Mouse (Mus musculus): ENCODE data around the gene Ssxb10. TPM values are rescaled to one million over a fixed set of nuclear protein-coding genes. Genes with fewer than 3 reads are reported as not detected.
"Not testable (repeated sequence)": the region's sequence is repeated elsewhere in the genome, so short reads cannot be mapped to it uniquely, and the experiment has no call there.

Ssxb10 gene
- polyA plus RNA-seq (2016; fragmentation: Nextera tagmentation; extraction: Ambion mirVana) = not detected in 2 replicates

- no peak for ATAC-seq (ENCODE audit: low FRiP score)
Observed at GRCm38 (mm10) chrX:8327124-8327523, at the start of gene Ssxb10. Ssxb10 (plus strand) TSS chrX:8327424.

GRCm38 (mm10) chrX:8288621-8289020 is 38.6 kb upstream of the Ssxb10 start:
- 73% methylated on average over 5 of the region's 5 CpGs for WGBS
- no peaks in the 10 kb centered on the region for H3K9me3 ChIP-seq
- H3K36me3 ChIP-seq (replicated peaks) = no peaks in the 10 kb centered on the region
- no peaks in the 10 kb centered on the region for H3K4me1 ChIP-seq
- H3K4me3 ChIP-seq (replicated peaks) = no peak overlapping the region
- no peak overlapping the region for H3K4me2 ChIP-seq
- H3K9ac ChIP-seq = no peak overlapping the region
- no peak overlapping the region for H3K27ac ChIP-seq
- no peaks in the 10 kb centered on the region for H3K27me3 ChIP-seq
- ATAC-seq (ENCODE audit: low FRiP score) = no peak

More at GRCm38 (mm10) chrX:8327124-8327523, at the start of gene Ssxb10:
- H3K4me2 ChIP-seq = no peak within 1 kb of the TSS
- no peaks in the 10 kb centered on the region for H3K27me3 ChIP-seq
- H3K9ac ChIP-seq = no peak within 1 kb of the TSS
- H3K36me3 ChIP-seq (replicated peaks) = no peaks in the 10 kb centered on the region
- WGBS = 74% methylated on average over 2 of the region's 2 CpGs
- no peaks in the 10 kb centered on the region for H3K4me1 ChIP-seq
- no peak within 1 kb of the TSS for H3K27ac ChIP-seq
- H3K9me3 ChIP-seq = peaks cover 10% of the 10 kb centered on the region
- H3K4me3 ChIP-seq (replicated peaks) = no peak within 1 kb of the TSS

- Histone ChIP-seq H3K9ac (no peak overlapping the region), H3K27me3 (no peaks in the 10 kb centered on the region), H3K9me3 (no peaks in the 10 kb centered on the region), H3K27ac (no peak overlapping the region), H3K4me3 (replicated peaks) (no peak overlapping the region), H3K4me2 (no peak overlapping the region), H3K4me1 (no peaks in the 10 kb centered on the region), H3K36me3 (replicated peaks) (no peaks in the 10 kb centered on the region)
- ATAC-seq (ENCODE audit: low FRiP score) = no peak
- WGBS = 85% methylated on average over 1 of the region's 1 CpGs
Observed at GRCm38 (mm10) chrX:8309302-8309701, 17.9 kb upstream of the Ssxb10 start.

- WGBS = 5% methylated on average over 7 of the region's 7 CpGs
Observed at GRCm38 (mm10) chrX:8314905-8315304, 12.3 kb upstream of the Ssxb10 start.

GRCm38 (mm10) chrX:8366678-8367077 is 39.5 kb downstream of the Ssxb10 start, which contains the start of gene Ssxb9:
Ssxb9 (plus strand) TSS chrX:8366978.
- not testable (repeated sequence) for H3K4me3 ChIP-seq (replicated peaks); H3K27me3 ChIP-seq; H3K36me3 ChIP-seq (replicated peaks); ATAC-seq (ENCODE audit: low FRiP score); H3K4me2 ChIP-seq; H3K27ac ChIP-seq; H3K4me1 ChIP-seq; H3K9me3 ChIP-seq; H3K9ac ChIP-seq
- WGBS = 21% methylated on average over 1 of the region's 1 CpGs

More at GRCm38 (mm10) chrX:8314905-8315304, 12.3 kb upstream of the Ssxb10 start:
- H3K9ac ChIP-seq; H3K4me2 ChIP-seq; ATAC-seq (ENCODE audit: low FRiP score); H3K9me3 ChIP-seq; H3K27ac ChIP-seq; H3K4me1 ChIP-seq; H3K4me3 ChIP-seq (replicated peaks); H3K27me3 ChIP-seq; H3K36me3 ChIP-seq (replicated peaks): not testable (repeated sequence)

Other genes starting within 250 kb of the Ssxb10 start
- 0.09 and 0.17 TPM in 2 replicates for gene Was, start 236.9 kb upstream of the Ssxb10 start, polyA plus RNA-seq (2016; fragmentation: Nextera tagmentation; extraction: Ambion mirVana)
- 38.6 and 39.1 TPM in 2 replicates for gene Wdr13, start 194.5 kb upstream of the Ssxb10 start, polyA plus RNA-seq (2016; fragmentation: Nextera tagmentation; extraction: Ambion mirVana)
- gene Rbm3, start 181.5 kb upstream of the Ssxb10 start, polyA plus RNA-seq (2016; fragmentation: Nextera tagmentation; extraction: Ambion mirVana) = 484 and 498 TPM in 2 replicates
- 13.5 and 14.3 TPM in 2 replicates for gene Tbc1d25, start 151.2 kb upstream of the Ssxb10 start, polyA plus RNA-seq (2016; fragmentation: Nextera tagmentation; extraction: Ambion mirVana)
- gene Ebp, start 133.9 kb upstream of the Ssxb10 start, polyA plus RNA-seq (2016; fragmentation: Nextera tagmentation; extraction: Ambion mirVana) = 19.5 and 25.3 TPM in 2 replicates
- 20.1 and 22.9 TPM in 2 replicates for gene Porcn, start 120.9 kb upstream of the Ssxb10 start, polyA plus RNA-seq (2016; fragmentation: Nextera tagmentation; extraction: Ambion mirVana)
- 42.6 and 44.8 TPM in 2 replicates for gene Ftsj1, start 75.0 kb upstream of the Ssxb10 start, polyA plus RNA-seq (2016; fragmentation: Nextera tagmentation; extraction: Ambion mirVana)
- 3.3 and 3.9 TPM in 2 replicates for gene Slc38a5, start 56.3 kb upstream of the Ssxb10 start, polyA plus RNA-seq (2016; fragmentation: Nextera tagmentation; extraction: Ambion mirVana)
- not detected in 2 replicates for gene Ssxb9, start 39.6 kb downstream of the Ssxb10 start, polyA plus RNA-seq (2016; fragmentation: Nextera tagmentation; extraction: Ambion mirVana)
- gene Ssxb1, start 85.9 kb downstream of the Ssxb10 start, polyA plus RNA-seq (2016; fragmentation: Nextera tagmentation; extraction: Ambion mirVana) = not detected in 2 replicates
- not detected in 2 replicates for gene Ssxb2, start 134.3 kb downstream of the Ssxb10 start, polyA plus RNA-seq (2016; fragmentation: Nextera tagmentation; extraction: Ambion mirVana)
- not detected in 2 replicates for gene Gm14459, start 197.5 kb downstream of the Ssxb10 start, polyA plus RNA-seq (2016; fragmentation: Nextera tagmentation; extraction: Ambion mirVana)
- gene Ssxb6, start 220.8 kb downstream of the Ssxb10 start, polyA plus RNA-seq (2016; fragmentation: Nextera tagmentation; extraction: Ambion mirVana) = not detected in 2 replicates